Mouse (Mus musculus) thymus, adult 2 months (tissue): ENCODE results near the gene Dmrt2. TPM values are rescaled to one million over a fixed set of nuclear protein-coding genes. Genes with fewer than 3 reads are reported as not detected.

ENCODE experiments used
- DNase-seq: peaks from one replicate; pipeline ENCODE4 v3.0.0; 2021
- H3K27ac ChIP-seq: fragments of 200-500 bp; 2 replicates; pipeline ENCODE4 v1.5.1; 2012; ENCODE audit warnings: low read length, control low read depth; ENCODE audit not compliant: control insufficient read depth, insufficient read depth
- H3K27me3 ChIP-seq: fragments of 200-500 bp; 2 replicates; pipeline ENCODE4 v1.6.1; 2012; ENCODE audit warnings: mild to moderate bottlenecking, low read length, moderate library complexity, mixed read lengths; ENCODE audit not compliant: control insufficient read depth, insufficient read depth
- H3K36me3 ChIP-seq: fragments of 200-500 bp; 2 replicates; pipeline ENCODE4 v1.6.1; 2012; ENCODE audit warnings: mild to moderate bottlenecking, low read length, moderate library complexity; ENCODE audit not compliant: control insufficient read depth, insufficient read depth
- H3K4me1 ChIP-seq: fragments of 200-500 bp; replicated peaks from 2 replicates; pipeline ENCODE4 v1.6.1; 2012; ENCODE audit warnings: low read length; ENCODE audit not compliant: control insufficient read depth, insufficient read depth
- H3K4me3 ChIP-seq: fragments of 200-500 bp; 2 replicates; pipeline ENCODE4 v1.5.1; 2012; ENCODE audit warnings: mild to moderate bottlenecking, low read length, control low read depth, moderate library complexity; ENCODE audit not compliant: control insufficient read depth, insufficient read depth
- CTCF ChIP-seq: fragments of 200-500 bp; IDR thresholded peaks from 2 replicates; pipeline ENCODE4 v1.5.1; 2012; ENCODE audit warnings: mild to moderate bottlenecking, control low read depth, low read length, moderate library complexity, borderline replicate concordance; ENCODE audit not compliant: control insufficient read depth, poor library complexity, insufficient read depth; ENCODE audit errors: extremely low read depth
- POLR2A ChIP-seq: fragments of 200-500 bp; IDR thresholded peaks from 2 replicates; pipeline ENCODE4 v1.6.1; 2012; ENCODE audit warnings: mild to moderate bottlenecking, low read length, control low read depth, moderate library complexity; ENCODE audit not compliant: control insufficient read depth, poor library complexity, insufficient read depth; ENCODE audit errors: extremely low read depth
- WGBS: fragments of 180-500 bp; shearing (Covaris S2); methylation state at CpG from one replicate; pipeline ENCODE4 v1.1.7; 2018; 5-methylcytosine and 5-hydroxymethylcytosine counted together
- polyA plus RNA-seq: library from polyadenylated mRNA; depleted of rRNA; stranded (reverse); fragments of >200 nt; gene quantifications from 2 replicates; pipeline ENCODE4 v1.2.3, GENCODE M21; 2012

Dmrt2 gene
- polyA plus RNA-seq, 1 experiment = 15.0 TPM

- H3K4me1 ChIP-seq = no peaks in the 10 kb centered on the region
- WGBS = 33% methylated on average over 4 of the region's 4 CpGs
- no peaks in the 10 kb centered on the region for H3K36me3 ChIP-seq
- TF ChIP-seq POLR2A = no peak
- TF ChIP-seq CTCF = no peak
- H3K4me3 ChIP-seq = no peak overlapping the region
- no peak for DNase-seq
- H3K27me3 ChIP-seq = peaks cover 11% of the 10 kb centered on the region
- no peak overlapping the region for H3K27ac ChIP-seq
Observed at GRCm38 (mm10) chr19:25667836-25668235, 4.4 kb upstream of the Dmrt2 start.

GRCm38 (mm10) chr19:25669593-25670248 lies 2.5 kb upstream of the Dmrt2 start:
- H3K27me3 ChIP-seq = peaks cover 17% of the 10 kb centered on the region
- H3K27ac ChIP-seq = no peak overlapping the region
- no peak overlapping the region for H3K4me3 ChIP-seq
- no peaks in the 10 kb centered on the region for H3K36me3 ChIP-seq
- 10% methylated on average over 3 of the region's 3 CpGs for WGBS
- H3K4me1 ChIP-seq = no peaks in the 10 kb centered on the region
- no peak for DNase-seq
- TF ChIP-seq POLR2A = no peak
- no peak for TF ChIP-seq CTCF

GRCm38 (mm10) chr19:25670571-25671285 lies 1.5 kb upstream of the Dmrt2 start:
- Histone ChIP-seq H3K27me3 (peaks cover 17% of the 10 kb centered on the region), H3K36me3 (no peaks in the 10 kb centered on the region), H3K4me1 (no peaks in the 10 kb centered on the region), H3K27ac (peak overlapping the region; percentile 0; the same call in 1 of the 2 replicates), H3K4me3 (no peak overlapping the region; the same call in 1 of the 2 replicates)
- TF ChIP-seq CTCF (no peak), POLR2A (no peak)
- DNase-seq = no peak
- WGBS = 4% methylated on average over 17 of the region's 17 CpGs

GRCm38 (mm10) chr19:25671681-25672080 lies 530 bp upstream of the Dmrt2 start:
- H3K27me3 ChIP-seq = peaks cover 17% of the 10 kb centered on the region
- WGBS = 4% methylated on average over 14 of the region's 14 CpGs
- no peak overlapping the region for H3K27ac ChIP-seq
- DNase-seq = no peak
- H3K4me3 ChIP-seq = no peak overlapping the region
- no peak for TF ChIP-seq CTCF
- TF ChIP-seq POLR2A = no peak
- no peaks in the 10 kb centered on the region for H3K36me3 ChIP-seq
- no peaks in the 10 kb centered on the region for H3K4me1 ChIP-seq

GRCm38 (mm10) chr19:25673224-25674055 lies 1.2 kb downstream of the Dmrt2 start:
- WGBS = 5% methylated on average over 66 of the region's 66 CpGs
- Histone ChIP-seq H3K36me3 (no peaks in the 10 kb centered on the region), H3K27ac (no peak overlapping the region), H3K27me3 (peaks cover 17% of the 10 kb centered on the region), H3K4me1 (no peaks in the 10 kb centered on the region), H3K4me3 (peak overlapping the region; percentile 30)
- peak; percentile 4 for DNase-seq
- TF ChIP-seq POLR2A (no peak), CTCF (no peak)

GRCm38 (mm10) chr19:25674056-25674420 lies 1.8 kb downstream of the Dmrt2 start:
- Histone ChIP-seq H3K27me3 (peaks cover 17% of the 10 kb centered on the region), H3K4me3 (0 out of 2 replicates have a peak overlapping the region, but pooled peaks have one; percentile 30), H3K36me3 (no peaks in the 10 kb centered on the region), H3K4me1 (no peaks in the 10 kb centered on the region), H3K27ac (no peak overlapping the region)
- DNase-seq = no peak
- TF ChIP-seq CTCF (no peak), POLR2A (no peak)
- WGBS = 4% methylated on average over 15 of the region's 15 CpGs
